In genomic region chr9:101710611-101711071, GRCm38 (mm10) we compare ENCODE assay signal across 11 mouse cellular contexts.
DNase-seq lines count a peak whose midpoint lies in the region; ATAC-seq and TF ChIP-seq lines count a peak whose summit lies in the region.
"Had no signal": no experiment of that assay in that cellular context is flagged by ENCODE, and none has a peak within 500 bp of the region (broad histone marks: within the 10 kb centered on the region; RNA-seq: fewer than 3 reads in every experiment).

No protein-coding gene starts in this region.

- no peak for TF ChIP-seq CTCF in heart, adult 2 months (IDR thresholded peaks at IDR 0.05)

- no peak for TF ChIP-seq EP300 in heart, adult 2 months (IDR thresholded peaks at IDR 0.05; ENCODE audit: insufficient read depth, low read depth, low read length)

- no peaks in the 10 kb centered on the region; the same call in 1 of the 2 replicates for H3K9me3 ChIP-seq in forebrain, embryonic 16.5 days (ENCODE audit: control insufficient read depth, low read length)
- H3K9me3 ChIP-seq: heart, embryonic 15.5 days had no signal

- H3K36me3 ChIP-seq in heart, adult 2 months (ENCODE audit: control insufficient read depth, insufficient read depth, low read length), result no peaks in the 10 kb centered on the region
- no peaks in the 10 kb centered on the region for H3K36me3 ChIP-seq in forebrain, embryonic 16.5 days (ENCODE audit: control insufficient read depth, insufficient read depth)
- H3K36me3 ChIP-seq: heart, embryonic 15.5 days had no signal

- peak; percentile 82 for DNase-seq in heart, adult 11 months
- no peak for DNase-seq in heart, adult 2 months
- DNase-seq in testis, postnatal 14 days (ENCODE audit: low spot score), result peak; percentile 15
- no peak for DNase-seq in testis, postnatal 10 days (ENCODE audit: low spot score)
- DNase-seq in ovary, postnatal 36 days (ENCODE audit: low spot score), result no peak
- DNase-seq in yolk sac, embryonic 10.5 days (ENCODE audit: low spot score), result no peak
- DNase-seq in layer of hippocampus, adult 9-11 months, result no peak
- DNase-seq: thymus, postnatal 14 days had no signal

- no peak overlapping the region for H3K4me2 ChIP-seq in forebrain, embryonic 16.5 days (ENCODE audit: low read length)
- H3K4me2 ChIP-seq: heart, embryonic 15.5 days had no signal

- peak; percentile 89 for ATAC-seq in forebrain, embryonic 16.5 days
- ATAC-seq: intestine, postnatal 0 days had no signal

- no peak overlapping the region for H3K27ac ChIP-seq in heart, adult 2 months
- no peak overlapping the region for H3K27ac ChIP-seq in forebrain, embryonic 16.5 days (ENCODE audit: low read length)
- H3K27ac ChIP-seq: heart, embryonic 15.5 days had no signal

- H3K4me1 ChIP-seq in heart, adult 2 months (ENCODE audit: control insufficient read depth, insufficient read depth, low read length), result no peaks in the 10 kb centered on the region
- no peaks in the 10 kb centered on the region for H3K4me1 ChIP-seq in forebrain, embryonic 16.5 days (replicated peaks; ENCODE audit: control insufficient read depth, insufficient read depth, low read length)
- H3K4me1 ChIP-seq: heart, embryonic 15.5 days had no signal

- H3K9ac ChIP-seq in heart, adult 2 months (ENCODE audit: low read depth, low read length), result no peak overlapping the region
- H3K9ac ChIP-seq in forebrain, embryonic 16.5 days (replicated peaks; ENCODE audit: low read depth, low read length), result no peak overlapping the region
- H3K9ac ChIP-seq: heart, embryonic 15.5 days had no signal

- no peaks in the 10 kb centered on the region for H3K27me3 ChIP-seq in heart, adult 2 months (ENCODE audit: control insufficient read depth, insufficient read depth, low read length)
- no peaks in the 10 kb centered on the region for H3K27me3 ChIP-seq in forebrain, embryonic 16.5 days (replicated peaks; ENCODE audit: control insufficient read depth, insufficient read depth, low read length)
- H3K27me3 ChIP-seq: heart, embryonic 15.5 days had no signal

- no peaks in the 10 kb centered on the region for H3K79me2 ChIP-seq in heart, adult 2 months (replicated peaks; ENCODE audit: control insufficient read depth, insufficient read depth, low read length)

- WGBS in heart, adult 2 months, result 77% methylated on average over 8 of the region's 8 CpGs
- WGBS in forebrain, embryonic 16.5 days, result 54% methylated on average over 8 of the region's 8 CpGs

- intact Hi-C loops in heart, adult 2 months (cut with DNase I), result no loop called here

- no peak overlapping the region for H3K4me3 ChIP-seq in heart, adult 2 months
- H3K4me3 ChIP-seq in forebrain, embryonic 16.5 days (replicated peaks; ENCODE audit: low read length), result no peak overlapping the region
- H3K4me3 ChIP-seq: heart, embryonic 15.5 days had no signal

- TF ChIP-seq POLR2A in heart, adult 2 months (IDR thresholded peaks at IDR 0.05; ENCODE audit: insufficient read depth, low read depth, low read length), result no peak

Comparison
In these comparisons a context has a peak if more than half of its experiments do, and no peak if none do; other contexts are left out.
1. DNase-seq: peak in heart, adult 11 months (single experiment) and testis, postnatal 14 days (single experiment); none in heart, adult 2 months (0 of 2), testis, postnatal 10 days (single experiment), ovary, postnatal 36 days (single experiment), yolk sac, embryonic 10.5 days (single experiment) and layer of hippocampus, adult 9-11 months (single experiment).